Mouse (Mus musculus) NIH3T3 (cell line): ENCODE measurements around the gene Sclt1.
"Not testable (repeated sequence)": the region's sequence is repeated elsewhere in the genome, so short reads cannot be mapped to it uniquely, and the experiment has no call there.

Experiments used
- DNase-seq: peaks from one replicate; pipeline ENCODE4 v3.0.0-alpha.2; 2012; ENCODE audit warnings: low read depth

Sclt1 gene

DNA sequence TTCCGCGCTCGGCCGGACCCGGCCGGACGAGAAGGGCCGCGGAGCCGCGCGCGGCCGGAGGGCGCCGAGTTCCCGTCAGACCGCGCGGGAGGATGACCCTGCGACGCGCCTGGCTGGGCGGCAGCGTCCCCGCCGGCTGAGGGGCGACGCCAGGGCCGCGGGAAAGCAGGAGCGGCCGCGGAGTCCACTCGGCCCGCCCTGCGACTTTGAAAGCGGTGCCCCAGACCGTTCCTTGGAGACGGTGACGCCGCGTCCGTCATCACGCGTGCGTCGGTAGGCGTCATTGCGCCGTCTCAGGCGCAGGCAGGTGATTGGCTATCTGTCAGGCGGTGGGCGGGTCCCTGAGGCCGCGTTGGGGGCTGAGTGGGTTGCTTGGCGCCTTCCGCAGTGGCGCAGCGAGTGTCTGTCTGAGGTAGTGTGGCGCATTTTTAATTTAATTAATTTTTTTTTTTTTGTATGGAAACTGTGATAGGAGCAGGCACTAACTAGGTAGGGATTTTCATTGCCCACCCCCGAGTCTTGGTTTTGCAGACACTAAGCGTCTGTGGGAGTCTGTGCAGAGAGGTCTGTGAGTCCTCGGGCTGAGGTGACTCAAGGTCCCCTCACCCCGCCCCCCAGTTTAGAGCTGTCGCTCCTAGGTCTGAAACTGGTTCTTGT, at the start of gene Sclt1, which contains the start of gene D3Ertd751e:
Gene Sclt1 (minus strand): TSS at position 237 of the 657 bp plus-strand sequence.
Gene D3Ertd751e (plus strand): TSS at position 334 of the 657 bp plus-strand sequence.
- DNase-seq = peak; percentile 99

DNA sequence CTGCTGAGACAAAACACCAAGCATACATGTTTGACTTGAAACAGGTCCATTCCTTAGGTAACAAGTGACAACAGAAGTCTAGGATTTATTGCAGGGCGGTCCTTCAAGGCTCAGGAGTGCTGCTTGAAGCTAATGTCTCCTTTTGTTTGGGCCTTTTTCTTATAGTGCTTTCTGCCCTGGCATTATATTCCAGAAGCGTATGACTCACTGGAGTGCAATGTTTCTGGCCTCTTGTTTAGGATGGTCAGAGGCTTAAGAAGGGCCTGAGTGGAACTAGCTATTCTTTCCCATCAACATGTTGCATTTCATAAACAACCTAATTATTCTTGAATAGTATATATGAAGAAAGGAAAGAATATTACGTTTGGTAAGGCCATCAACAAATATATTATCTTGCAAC, 19.8 kb upstream of the Sclt1 start:
- peak; percentile 47 for DNase-seq

DNA sequence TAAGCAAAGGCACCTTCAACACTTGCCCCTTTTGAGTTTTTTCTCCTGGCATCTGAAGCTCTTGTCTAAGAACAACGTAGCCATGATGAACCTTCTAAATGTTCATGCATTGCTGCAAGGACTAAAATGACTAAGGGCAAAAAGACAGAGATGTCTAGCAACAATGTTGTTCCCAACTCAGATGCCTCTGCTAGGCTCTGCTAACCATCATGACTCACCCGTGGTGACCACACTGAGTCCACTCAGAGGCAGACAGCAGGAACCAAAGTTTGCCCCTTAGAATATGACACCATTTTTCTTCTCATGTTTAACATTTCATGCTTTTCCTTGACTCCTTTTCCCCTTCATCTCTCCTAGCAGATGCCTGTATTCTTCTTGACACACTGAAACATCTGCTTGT, 12.2 kb upstream of the Sclt1 start:
- DNase-seq = peak; percentile 6

DNA sequence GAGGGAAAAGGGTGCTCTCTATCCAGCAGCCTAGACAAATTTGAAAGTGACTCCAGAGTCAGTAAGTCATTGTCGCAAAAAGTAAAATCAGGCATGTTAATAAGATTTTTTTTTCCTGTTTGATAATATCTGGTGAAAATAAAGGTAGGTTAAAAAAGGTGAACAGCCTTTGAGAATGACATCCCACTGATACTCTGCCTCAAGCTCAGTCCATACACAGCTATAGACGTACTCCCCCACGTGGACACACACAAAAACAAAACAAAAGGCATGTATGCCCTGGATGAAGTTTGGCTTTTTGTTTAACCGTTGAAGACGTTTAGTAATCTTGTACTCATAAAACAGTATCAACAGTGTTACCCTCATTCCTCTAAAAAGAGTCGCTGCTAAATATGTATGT, 1.1 kb upstream of the Sclt1 start:
- DNase-seq = peak; percentile 62

DNA sequence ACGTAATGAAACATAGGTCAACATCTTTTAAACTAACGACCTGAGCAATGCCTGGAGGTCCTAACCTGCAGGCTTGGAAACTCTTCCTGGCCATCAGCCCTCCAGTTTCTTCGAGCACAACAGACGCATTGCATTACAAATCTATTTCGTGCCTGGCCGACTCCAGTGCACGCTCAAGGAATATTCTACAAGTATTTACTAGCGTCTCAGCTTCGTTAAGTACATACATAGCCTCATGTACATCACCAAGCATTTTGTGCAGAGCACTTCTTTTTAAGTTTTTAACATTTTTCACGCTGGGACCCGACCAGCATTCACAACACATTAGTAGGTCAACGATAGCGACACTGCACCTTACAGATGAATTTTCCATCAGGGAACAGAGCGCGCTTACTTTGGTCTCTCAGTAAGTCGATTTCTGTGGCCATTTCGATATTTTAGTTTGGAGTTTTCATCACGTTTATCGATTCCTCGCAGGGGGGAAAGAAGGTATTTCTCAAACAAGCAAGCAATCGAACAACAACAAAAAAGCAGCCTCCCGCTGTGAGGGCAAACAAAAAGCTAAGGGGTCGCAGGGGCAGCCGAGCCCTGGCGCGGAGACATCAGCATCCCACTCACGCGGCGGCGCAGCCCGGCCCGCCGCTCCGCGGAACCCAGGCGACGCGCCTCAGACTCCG, 575 bp downstream of the Sclt1 start:
- peak; percentile 28 for DNase-seq

DNA sequence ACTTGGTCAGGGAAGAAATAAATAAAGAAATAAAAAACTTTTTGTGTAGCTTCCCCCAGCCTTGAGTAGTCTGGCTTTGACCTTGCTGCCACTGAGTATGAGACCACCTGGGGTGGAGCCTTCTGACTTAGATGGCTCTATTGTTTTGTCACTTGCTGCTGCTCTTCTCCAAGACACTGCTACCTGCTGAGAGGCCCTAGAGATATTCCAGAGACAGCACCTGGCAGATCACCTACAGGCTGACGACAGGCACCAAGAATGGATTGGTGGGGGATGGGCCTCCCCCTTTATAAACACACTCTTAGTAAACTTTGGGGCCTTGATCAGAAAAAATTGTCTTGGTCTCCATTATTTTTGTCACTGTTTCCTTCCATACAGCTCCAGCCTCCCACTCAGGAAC, 46.6 kb downstream of the Sclt1 start:
- DNase-seq = no peak

DNA sequence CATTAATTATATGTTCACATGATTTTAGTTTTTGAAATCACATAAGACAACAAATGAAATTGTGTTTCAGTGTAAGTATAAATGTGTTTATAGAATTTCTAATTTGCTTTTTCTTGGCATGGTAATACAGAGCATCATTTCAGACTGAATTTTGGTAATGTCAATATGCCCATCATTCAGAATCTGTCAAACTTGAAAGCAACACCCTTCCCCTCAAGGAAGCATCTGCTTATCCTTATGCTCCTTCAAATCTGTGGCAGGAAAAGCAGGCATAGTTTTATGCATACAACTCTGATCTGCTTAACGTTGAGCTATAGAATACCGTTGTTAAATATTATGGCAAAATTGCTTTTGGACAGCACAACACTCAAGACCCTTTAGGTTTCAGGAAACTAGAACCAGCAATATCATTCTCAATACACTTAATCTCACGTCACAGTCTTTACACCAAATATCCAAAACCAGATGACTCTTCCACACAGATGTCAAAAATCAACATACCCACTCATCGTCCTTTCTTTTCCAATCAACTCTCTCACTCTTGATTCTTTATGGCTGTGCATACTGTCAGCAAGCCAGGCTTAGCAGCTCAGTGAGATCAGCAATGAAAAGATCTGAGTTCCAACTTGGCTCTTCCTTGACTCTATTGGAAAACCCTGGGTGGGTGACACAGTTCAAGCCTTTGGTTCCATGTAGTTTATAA, 49.7 kb downstream of the Sclt1 start:
- no peak for DNase-seq

DNA sequence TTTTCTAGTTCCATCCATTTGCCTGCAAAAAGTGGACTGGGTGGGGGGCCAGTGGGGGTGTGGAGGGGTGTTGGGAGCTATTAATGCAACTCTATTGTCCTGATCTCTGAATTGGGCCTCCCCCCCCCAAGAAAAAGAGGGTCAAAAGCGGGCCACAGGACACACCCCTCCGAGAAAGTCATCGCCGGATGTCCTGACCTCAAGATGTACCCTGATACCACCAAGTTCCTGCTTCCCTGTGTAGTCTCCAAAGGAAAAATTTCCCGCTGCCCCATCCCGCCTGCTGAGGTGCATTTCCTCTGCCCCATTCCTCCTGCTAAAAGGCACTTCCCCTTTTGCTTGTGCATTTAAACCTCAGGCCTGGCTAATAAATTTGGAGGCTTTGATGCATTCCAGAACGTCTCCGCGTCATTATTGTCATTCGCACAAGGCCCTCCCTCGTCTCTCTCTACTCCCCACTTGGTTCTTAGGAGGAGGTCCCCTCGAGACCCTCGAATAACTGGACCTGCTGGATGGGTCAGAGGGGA, 52.1 kb downstream of the Sclt1 start:
- not testable (repeated sequence) for DNase-seq

DNA sequence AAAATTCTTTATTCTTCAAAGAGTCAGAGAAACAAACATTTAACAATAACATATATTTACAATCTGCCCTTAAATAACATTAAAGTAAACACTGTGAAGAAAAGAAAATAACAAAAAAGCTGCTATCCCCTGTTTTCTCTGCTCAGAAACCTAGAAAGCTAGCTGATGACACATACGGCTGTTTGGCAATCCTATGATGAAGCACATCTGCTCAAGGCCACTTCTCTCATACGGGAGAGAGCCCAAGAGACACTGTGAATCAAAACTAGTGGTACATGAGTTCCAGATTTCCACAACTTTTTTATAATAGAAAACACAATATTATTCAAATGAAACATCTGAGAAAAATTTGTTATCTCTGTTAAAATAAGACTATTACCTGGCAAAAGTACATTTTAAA, 55.9 kb downstream of the Sclt1 start:
- peak; percentile 68 for DNase-seq

DNA sequence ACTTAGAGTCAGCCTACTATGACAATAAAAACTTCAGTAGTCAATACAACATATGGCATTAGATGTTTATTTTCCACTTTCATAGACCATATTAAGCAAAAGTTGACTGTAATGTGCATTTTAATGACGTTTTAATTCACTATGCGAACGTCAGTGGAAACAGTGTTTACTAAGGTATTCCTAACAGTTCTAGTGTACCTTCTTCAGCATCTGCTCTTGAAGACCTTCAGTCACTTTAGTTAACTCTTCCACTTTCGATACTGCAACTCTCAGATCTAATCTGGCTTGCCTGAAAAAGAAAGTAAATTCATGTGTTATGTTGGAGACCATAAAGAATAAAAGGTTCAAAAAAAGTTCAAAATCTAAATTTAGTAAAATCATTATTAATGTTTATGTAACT, 60.2 kb downstream of the Sclt1 start:
- DNase-seq = no peak

DNA sequence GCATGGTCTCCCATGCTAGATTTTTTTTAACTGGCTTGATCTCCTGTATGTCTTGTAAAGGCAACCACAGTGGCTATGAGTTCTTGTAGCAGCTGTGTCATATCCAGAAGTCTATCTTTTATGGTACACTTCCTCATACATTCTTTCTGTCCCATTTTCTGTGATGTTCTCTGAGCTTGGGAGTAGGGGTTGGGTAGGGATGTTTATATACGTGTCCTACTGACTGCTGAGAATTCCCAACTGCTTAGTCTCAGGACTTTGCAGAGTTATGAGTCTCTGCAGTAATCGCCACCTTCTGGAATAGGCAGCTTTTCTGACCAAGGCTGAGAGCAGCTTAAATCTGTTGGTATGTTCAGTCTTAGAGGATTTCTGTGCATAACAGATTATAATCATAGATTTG, 65.7 kb downstream of the Sclt1 start:
- no peak for DNase-seq

DNA sequence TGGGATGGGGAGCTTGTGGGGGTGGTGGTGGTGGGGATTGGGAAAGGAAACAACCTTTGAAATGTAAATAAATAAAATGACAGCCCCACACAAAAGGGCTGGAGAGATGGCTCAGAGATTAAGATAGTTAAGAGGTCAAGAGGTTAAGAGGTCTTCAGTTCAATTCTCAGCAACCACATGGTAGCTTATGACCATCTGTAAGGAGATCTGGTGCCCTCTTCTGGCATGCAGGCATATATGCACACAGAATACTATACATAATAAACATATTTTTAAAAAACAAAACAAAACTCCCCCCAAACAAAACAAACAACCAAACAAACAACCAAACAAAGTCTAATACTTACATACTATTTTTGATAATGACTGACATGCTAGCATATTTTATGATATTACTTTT, 67.5 kb downstream of the Sclt1 start:
- peak; percentile 38 for DNase-seq

DNA sequence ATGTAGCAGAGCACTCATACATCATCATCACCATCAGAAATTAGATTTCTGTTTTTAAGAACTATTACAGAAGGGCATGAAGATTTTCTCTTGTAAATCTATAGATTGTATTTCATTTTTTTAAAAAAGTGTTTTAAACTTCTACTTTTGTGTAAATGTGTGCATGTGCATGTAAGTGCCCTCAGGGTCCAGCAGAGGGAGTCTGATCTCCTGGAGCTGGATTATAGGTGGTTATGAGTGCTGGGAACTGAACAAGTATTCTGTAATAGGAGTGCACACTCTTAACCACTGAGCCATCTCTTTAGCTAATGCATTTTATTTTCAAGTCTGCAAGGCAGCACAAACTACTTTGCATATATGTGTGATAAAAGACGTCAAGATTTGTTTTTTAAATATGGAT, 86.7 kb downstream of the Sclt1 start:
- DNase-seq = no peak

DNA sequence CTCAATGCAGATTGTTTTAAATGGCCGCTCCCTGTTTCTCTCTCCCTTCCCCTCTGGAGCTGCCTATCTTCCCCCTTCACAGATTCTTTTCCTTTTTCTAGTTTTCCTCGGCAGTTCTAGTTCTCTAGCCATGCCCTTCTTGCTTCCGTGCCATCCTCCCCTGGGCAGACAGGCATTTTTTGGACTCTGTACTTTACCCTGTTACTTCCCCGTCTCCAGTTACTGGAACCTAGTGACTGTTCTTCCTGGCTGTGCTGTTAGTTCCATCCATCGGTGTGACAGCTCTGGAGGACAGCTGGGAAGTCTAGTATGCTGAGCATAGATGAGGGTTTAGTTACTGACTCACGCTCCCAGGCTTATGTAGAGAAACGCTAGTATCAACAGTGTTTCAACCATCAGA, 121.3 kb downstream of the Sclt1 start:
- no peak for DNase-seq

DNA sequence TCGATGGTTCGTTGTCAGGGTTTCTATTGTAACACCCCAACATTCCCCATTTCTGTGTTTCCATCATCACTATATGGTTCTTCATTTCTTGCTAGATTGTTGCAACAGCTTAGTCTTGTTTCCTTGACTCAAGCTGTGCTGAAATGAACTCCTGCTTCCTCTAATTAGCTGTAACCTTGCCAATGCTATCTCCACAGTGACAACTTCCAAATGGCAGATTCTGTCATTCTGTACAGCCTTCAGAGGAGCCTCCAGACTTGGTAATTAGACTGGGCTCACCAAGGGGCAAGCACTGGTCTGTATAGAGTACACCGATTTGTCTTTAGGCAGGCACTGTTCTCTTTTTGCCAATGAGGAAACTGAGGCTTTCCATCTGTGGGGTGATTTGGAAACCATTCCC, 123.8 kb downstream of the Sclt1 start:
- DNase-seq = no peak

DNA sequence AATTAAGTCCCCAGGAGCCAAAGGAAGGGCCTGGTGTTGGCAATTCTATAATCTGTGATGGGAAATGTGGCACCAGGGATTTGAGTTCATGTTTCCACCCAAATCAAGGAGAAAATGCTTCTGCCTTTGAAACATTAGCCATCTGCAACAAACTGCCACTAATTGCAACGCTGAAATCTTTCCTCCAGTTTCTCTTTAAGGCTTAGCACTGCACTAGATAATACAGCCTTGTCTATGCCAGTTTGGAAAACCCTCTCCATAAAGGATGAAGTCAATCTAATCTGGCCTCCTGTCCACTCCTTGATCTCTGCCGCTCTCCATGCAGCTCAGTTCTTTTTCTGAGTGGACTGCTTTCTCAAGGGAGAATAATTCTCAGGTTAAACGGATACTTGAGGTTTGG, 124.3 kb downstream of the Sclt1 start:
- no peak for DNase-seq

DNA sequence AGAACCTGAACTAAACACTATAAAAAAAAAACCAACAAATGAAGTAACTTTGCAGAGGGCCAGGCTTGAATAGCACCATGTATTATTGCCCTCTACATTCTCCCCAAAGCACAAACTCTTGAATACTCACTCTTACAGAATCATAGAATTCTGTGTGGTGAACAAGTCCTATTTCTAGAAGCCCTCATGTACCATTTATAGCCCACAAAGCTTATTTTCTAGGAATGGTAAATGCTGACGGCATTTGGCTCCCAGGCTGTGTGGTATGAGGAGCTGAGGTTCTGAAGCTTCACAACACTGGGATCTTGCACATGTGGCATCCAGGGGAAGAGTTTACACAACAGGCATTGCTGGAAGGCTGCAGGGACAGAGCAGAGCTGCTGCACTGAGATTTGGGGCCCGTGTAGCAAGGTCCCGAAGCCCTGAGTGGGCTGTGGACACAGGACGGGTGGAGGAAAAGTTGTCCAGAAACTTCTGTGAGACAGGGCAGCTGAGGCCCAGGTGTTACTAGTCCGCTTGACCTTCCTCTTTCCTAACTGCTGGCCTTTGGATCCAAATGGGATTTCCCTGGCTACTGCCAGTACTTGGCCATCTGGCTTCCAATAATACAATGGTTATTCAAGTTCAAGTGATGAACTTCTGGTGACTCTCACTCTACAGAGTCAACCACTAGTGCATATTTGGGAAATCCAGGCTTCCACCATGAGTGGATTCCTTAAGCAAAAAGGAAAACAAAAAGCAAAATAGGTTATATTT, 127.9 kb downstream of the Sclt1 start:
- no peak for DNase-seq

DNA sequence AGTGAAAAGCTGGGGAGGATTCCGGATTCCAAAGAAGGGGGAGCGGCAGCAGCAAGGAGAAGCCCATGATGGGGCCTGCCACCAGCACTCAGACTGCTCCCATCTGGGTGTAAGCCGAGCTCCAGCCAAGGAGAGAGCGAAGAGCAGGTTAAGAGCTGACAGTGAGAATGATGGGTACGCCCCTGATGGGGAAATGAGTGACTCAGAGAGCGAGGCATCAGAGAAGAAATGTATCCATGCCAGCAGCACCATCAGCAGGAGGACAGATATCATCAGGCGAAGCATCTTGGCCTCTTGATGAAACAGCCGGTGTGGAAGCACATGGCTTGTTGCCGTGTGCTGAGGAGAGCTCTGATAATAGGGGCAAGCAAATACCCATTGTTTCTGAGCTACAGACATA, 128.6 kb downstream of the Sclt1 start:
- DNase-seq = no peak

DNA sequence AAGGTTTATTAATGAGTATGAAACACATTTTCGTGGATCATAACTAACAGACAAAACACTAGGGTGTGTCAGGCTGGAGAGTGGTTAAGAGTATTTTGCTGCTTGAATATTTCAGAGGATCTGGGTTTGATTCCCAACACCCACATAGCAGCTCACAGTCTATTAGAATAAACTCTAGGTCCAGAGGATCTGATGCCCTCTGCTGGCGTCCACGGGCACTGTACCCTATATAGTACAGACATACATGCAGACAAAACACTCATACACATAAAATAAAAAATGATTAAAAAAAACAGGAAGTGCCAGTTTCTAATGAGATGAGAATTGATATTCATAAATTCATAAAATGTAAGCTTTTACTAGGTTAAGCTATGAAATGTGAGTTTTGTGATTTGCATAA, 130.1 kb downstream of the Sclt1 start:
- no peak for DNase-seq

DNA sequence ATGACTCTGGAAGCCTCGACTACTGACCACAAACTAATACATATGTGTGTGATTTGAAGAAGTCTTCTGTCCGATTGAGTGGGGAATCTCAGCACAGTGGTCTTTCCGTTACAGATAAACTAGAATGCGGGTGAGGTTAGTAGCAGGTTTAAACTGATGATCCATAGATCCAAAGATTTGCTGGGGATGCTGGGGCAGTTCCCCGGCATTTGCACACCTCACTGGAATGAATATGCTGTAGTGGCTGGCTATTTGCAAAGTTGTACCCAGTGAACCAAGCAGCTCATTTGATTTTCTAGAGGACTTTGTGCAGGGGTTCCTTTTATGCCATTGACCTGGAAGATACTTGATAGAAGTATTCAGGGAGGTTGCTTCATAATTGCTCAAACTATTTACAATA, 133.2 kb downstream of the Sclt1 start:
- no peak for DNase-seq

DNA sequence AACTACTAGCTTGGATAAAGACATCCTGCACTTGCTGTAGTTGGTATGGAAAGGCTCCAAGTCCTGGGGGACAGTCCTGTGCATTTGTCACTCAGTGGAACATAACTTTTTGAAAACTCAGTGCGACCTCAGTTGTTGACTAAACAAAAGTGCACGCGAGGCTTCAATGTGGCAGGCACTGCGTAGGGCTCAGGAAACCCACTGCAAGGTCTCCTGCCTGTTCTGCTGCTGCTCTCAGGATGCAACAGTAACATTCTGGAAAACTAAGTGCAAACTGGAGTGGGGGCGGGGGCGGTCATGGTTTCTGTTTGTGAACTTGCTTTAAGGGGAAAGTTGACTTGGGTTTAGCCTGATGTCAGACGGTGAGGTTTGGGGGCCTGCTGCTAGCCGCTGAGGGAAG, 134.8 kb downstream of the Sclt1 start:
- no peak for DNase-seq

DNA sequence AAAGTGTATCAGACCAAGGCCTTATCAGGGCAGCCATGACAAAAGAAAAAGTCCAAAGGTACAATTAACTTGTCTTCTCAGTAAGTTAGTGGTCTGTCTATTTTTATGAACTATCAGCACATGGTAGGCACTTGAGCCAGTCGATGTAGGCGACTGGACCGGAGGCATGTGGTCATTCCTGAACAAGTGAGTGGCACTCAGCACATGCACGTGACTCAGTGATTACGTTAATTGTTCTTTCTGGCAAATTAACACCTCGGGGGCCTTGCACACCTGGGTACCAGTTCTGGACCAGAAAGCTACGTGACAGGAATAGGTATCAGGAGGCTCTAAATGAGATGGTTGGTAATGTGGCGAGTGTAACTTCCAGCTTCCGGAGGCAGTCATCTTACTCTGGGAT, 135.3 kb downstream of the Sclt1 start:
- no peak for DNase-seq

DNA sequence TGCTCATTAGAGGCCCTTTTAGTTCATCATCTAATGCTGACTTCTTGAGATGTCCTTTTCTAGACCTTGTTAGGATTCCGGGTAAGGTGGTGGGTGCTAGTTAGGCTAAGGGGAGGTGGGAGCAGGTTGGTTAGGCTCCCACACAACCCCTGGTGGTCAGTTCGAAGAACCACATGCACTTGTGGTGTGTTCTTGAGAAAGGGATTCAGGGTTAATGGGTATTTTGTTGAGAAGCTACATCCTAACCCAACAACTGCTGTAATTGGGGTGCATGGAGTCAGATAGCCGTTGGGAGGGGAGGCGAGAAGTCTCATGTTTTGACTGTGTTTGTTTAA, 136.0 kb downstream of the Sclt1 start:
- DNase-seq = no peak
